Mouse (Mus musculus): ENCODE results near the gene Tacc2. TPM values are rescaled to one million over a fixed set of nuclear protein-coding genes. Genes with fewer than 3 reads are reported as not detected.

The Tacc2 gene
- polyA plus RNA-seq, 1 experiment from 2014 or later, result 63.4 TPM

- peak overlapping the region; percentile 78 for H3K9ac ChIP-seq (replicated peaks; ENCODE audit: low read depth, low read length)
- ATAC-seq (ENCODE audit: low read depth), result no peak
- H3K4me2 ChIP-seq (ENCODE audit: low read depth, low read length), result peak overlapping the region; percentile 72
- H3K27me3 ChIP-seq (ENCODE audit: control insufficient read depth, insufficient read depth, low read length), result no peaks in the 10 kb centered on the region
- H3K36me3 ChIP-seq (ENCODE audit: control insufficient read depth, insufficient read depth, low read length), result 0 out of 2 replicates have a peak, but pooled peaks cover 3% of the 10 kb centered on the region
- H3K9me3 ChIP-seq (ENCODE audit: control insufficient read depth, low read length), result no peaks in the 10 kb centered on the region
- 9% methylated on average over 7 of the region's 7 CpGs for WGBS
- H3K4me3 ChIP-seq (ENCODE audit: low read depth, low read length), result peak overlapping the region; percentile 92
- H3K27ac ChIP-seq (ENCODE audit: low read depth, low read length), result peak overlapping the region; percentile 96
- H3K4me1 ChIP-seq (ENCODE audit: control insufficient read depth, insufficient read depth, low read length), result peaks cover 11% of the 10 kb centered on the region
Observed at GRCm38 (mm10) chr7:130546421-130546790, 30.8 kb upstream of the Tacc2 start.

GRCm38 (mm10) chr7:130546791-130547484, 30.3 kb upstream of the Tacc2 start:
- peak overlapping the region; percentile 72 for H3K4me2 ChIP-seq (ENCODE audit: low read depth, low read length)
- H3K4me3 ChIP-seq (ENCODE audit: low read depth, low read length), result peak overlapping the region; percentile 92
- ATAC-seq (ENCODE audit: low read depth), result peak; percentile 96
- no peaks in the 10 kb centered on the region for H3K9me3 ChIP-seq (ENCODE audit: control insufficient read depth, low read length)
- no peaks in the 10 kb centered on the region for H3K27me3 ChIP-seq (ENCODE audit: control insufficient read depth, insufficient read depth, low read length)
- peak overlapping the region; percentile 78 for H3K9ac ChIP-seq (replicated peaks; ENCODE audit: low read depth, low read length)
- peaks cover 11% of the 10 kb centered on the region for H3K4me1 ChIP-seq (ENCODE audit: control insufficient read depth, insufficient read depth, low read length)
- WGBS, result under 1% methylated on average over 72 of the region's 84 CpGs
- H3K36me3 ChIP-seq (ENCODE audit: control insufficient read depth, insufficient read depth, low read length), result 0 out of 2 replicates have a peak, but pooled peaks cover 3% of the 10 kb centered on the region
- peak overlapping the region; percentile 96 for H3K27ac ChIP-seq (ENCODE audit: low read depth, low read length)

GRCm38 (mm10) chr7:130547635-130548175, 29.5 kb upstream of the Tacc2 start:
- H3K27ac ChIP-seq (ENCODE audit: low read depth, low read length), result no peak overlapping the region
- 86% methylated on average over 12 of the region's 12 CpGs for WGBS
- no peak overlapping the region; the same call in 1 of the 2 replicates for H3K4me2 ChIP-seq (ENCODE audit: low read depth, low read length)
- H3K9ac ChIP-seq (replicated peaks; ENCODE audit: low read depth, low read length), result no peak overlapping the region
- ATAC-seq (ENCODE audit: low read depth), result no peak
- H3K4me3 ChIP-seq (ENCODE audit: low read depth, low read length), result peak overlapping the region; percentile 92; the same call in 1 of the 2 replicates
- H3K9me3 ChIP-seq (ENCODE audit: control insufficient read depth, low read length), result no peaks in the 10 kb centered on the region
- H3K27me3 ChIP-seq (ENCODE audit: control insufficient read depth, insufficient read depth, low read length), result no peaks in the 10 kb centered on the region
- peaks cover 11% of the 10 kb centered on the region for H3K4me1 ChIP-seq (ENCODE audit: control insufficient read depth, insufficient read depth, low read length)
- H3K36me3 ChIP-seq (ENCODE audit: control insufficient read depth, insufficient read depth, low read length), result no peaks in the 10 kb centered on the region

GRCm38 (mm10) chr7:130552780-130553179, 24.5 kb upstream of the Tacc2 start:
- ATAC-seq (ENCODE audit: low read depth), result no peak
- no peak overlapping the region for H3K4me3 ChIP-seq (ENCODE audit: low read depth, low read length)

GRCm38 (mm10) chr7:130553321-130553720, 23.9 kb upstream of the Tacc2 start:
- WGBS, result 62% methylated on average over 4 of the region's 4 CpGs
- H3K9me3 ChIP-seq (ENCODE audit: control insufficient read depth, low read length), result no peaks in the 10 kb centered on the region
- no peaks in the 10 kb centered on the region for H3K36me3 ChIP-seq (ENCODE audit: control insufficient read depth, insufficient read depth, low read length)
- no peak overlapping the region for H3K27ac ChIP-seq (ENCODE audit: low read depth, low read length)
- H3K27me3 ChIP-seq (ENCODE audit: control insufficient read depth, insufficient read depth, low read length), result no peaks in the 10 kb centered on the region
- H3K9ac ChIP-seq (replicated peaks; ENCODE audit: low read depth, low read length), result no peak overlapping the region
- H3K4me1 ChIP-seq (ENCODE audit: control insufficient read depth, insufficient read depth, low read length), result no peaks in the 10 kb centered on the region
- H3K4me3 ChIP-seq (ENCODE audit: low read depth, low read length), result no peak overlapping the region
- no peak overlapping the region for H3K4me2 ChIP-seq (ENCODE audit: low read depth, low read length)
- no peak for ATAC-seq (ENCODE audit: low read depth)

More at GRCm38 (mm10) chr7:130552780-130553179, 24.5 kb upstream of the Tacc2 start:
- Histone ChIP-seq H3K9me3 (ENCODE audit: control insufficient read depth, low read length) (no peaks in the 10 kb centered on the region), H3K27ac (ENCODE audit: low read depth, low read length) (no peak overlapping the region), H3K4me1 (ENCODE audit: control insufficient read depth, insufficient read depth, low read length) (no peaks in the 10 kb centered on the region), H3K36me3 (ENCODE audit: control insufficient read depth, insufficient read depth, low read length) (no peaks in the 10 kb centered on the region), H3K4me2 (ENCODE audit: low read depth, low read length) (no peak overlapping the region), H3K9ac (replicated peaks; ENCODE audit: low read depth, low read length) (no peak overlapping the region), H3K27me3 (ENCODE audit: control insufficient read depth, insufficient read depth, low read length) (no peaks in the 10 kb centered on the region)
- WGBS, result 50% methylated on average over 5 of the region's 5 CpGs

GRCm38 (mm10) chr7:130555597-130555996, 21.6 kb upstream of the Tacc2 start:
- H3K4me1 ChIP-seq (ENCODE audit: control insufficient read depth, insufficient read depth, low read length), result no peaks in the 10 kb centered on the region
- no peak overlapping the region for H3K27ac ChIP-seq (ENCODE audit: low read depth, low read length)
- WGBS, result 61% methylated on average over 5 of the region's 5 CpGs
- no peak overlapping the region for H3K4me2 ChIP-seq (ENCODE audit: low read depth, low read length)
- ATAC-seq (ENCODE audit: low read depth), result no peak
- no peaks in the 10 kb centered on the region for H3K9me3 ChIP-seq (ENCODE audit: control insufficient read depth, low read length)
- no peaks in the 10 kb centered on the region for H3K36me3 ChIP-seq (ENCODE audit: control insufficient read depth, insufficient read depth, low read length)
- no peaks in the 10 kb centered on the region for H3K27me3 ChIP-seq (ENCODE audit: control insufficient read depth, insufficient read depth, low read length)
- H3K4me3 ChIP-seq (ENCODE audit: low read depth, low read length), result no peak overlapping the region
- no peak overlapping the region for H3K9ac ChIP-seq (replicated peaks; ENCODE audit: low read depth, low read length)

- H3K4me3 ChIP-seq (ENCODE audit: low read depth, low read length), result no peak overlapping the region
- no peaks in the 10 kb centered on the region for H3K9me3 ChIP-seq (ENCODE audit: control insufficient read depth, low read length)
- H3K36me3 ChIP-seq (ENCODE audit: control insufficient read depth, insufficient read depth, low read length), result no peaks in the 10 kb centered on the region
- H3K27ac ChIP-seq (ENCODE audit: low read depth, low read length), result no peak overlapping the region
- WGBS, result 81% methylated on average over 4 of the region's 4 CpGs
- ATAC-seq (ENCODE audit: low read depth), result no peak
- no peaks in the 10 kb centered on the region for H3K27me3 ChIP-seq (ENCODE audit: control insufficient read depth, insufficient read depth, low read length)
- H3K4me2 ChIP-seq (ENCODE audit: low read depth, low read length), result no peak overlapping the region
- H3K9ac ChIP-seq (replicated peaks; ENCODE audit: low read depth, low read length), result no peak overlapping the region
- no peaks in the 10 kb centered on the region for H3K4me1 ChIP-seq (ENCODE audit: control insufficient read depth, insufficient read depth, low read length)
Observed at GRCm38 (mm10) chr7:130558592-130558991, 18.6 kb upstream of the Tacc2 start.

- WGBS, result 94% methylated on average over 1 of the region's 1 CpGs
- no peak for ATAC-seq (ENCODE audit: low read depth)
- no peaks in the 10 kb centered on the region for H3K9me3 ChIP-seq (ENCODE audit: control insufficient read depth, low read length)
- no peak overlapping the region for H3K9ac ChIP-seq (replicated peaks; ENCODE audit: low read depth, low read length)
- H3K27ac ChIP-seq (ENCODE audit: low read depth, low read length), result no peak overlapping the region
- H3K4me3 ChIP-seq (ENCODE audit: low read depth, low read length), result no peak overlapping the region
- no peaks in the 10 kb centered on the region for H3K4me1 ChIP-seq (ENCODE audit: control insufficient read depth, insufficient read depth, low read length)
- no peaks in the 10 kb centered on the region for H3K27me3 ChIP-seq (ENCODE audit: control insufficient read depth, insufficient read depth, low read length)
- H3K4me2 ChIP-seq (ENCODE audit: low read depth, low read length), result no peak overlapping the region
- H3K36me3 ChIP-seq (ENCODE audit: control insufficient read depth, insufficient read depth, low read length), result no peaks in the 10 kb centered on the region
Observed at GRCm38 (mm10) chr7:130560933-130561332, 16.3 kb upstream of the Tacc2 start.

- ATAC-seq (ENCODE audit: low read depth), result no peak
- Histone ChIP-seq H3K4me2 (ENCODE audit: low read depth, low read length) (no peak overlapping the region), H3K4me3 (ENCODE audit: low read depth, low read length) (no peak overlapping the region), H3K9me3 (ENCODE audit: control insufficient read depth, low read length) (no peaks in the 10 kb centered on the region), H3K27me3 (ENCODE audit: control insufficient read depth, insufficient read depth, low read length) (no peaks in the 10 kb centered on the region), H3K9ac (replicated peaks; ENCODE audit: low read depth, low read length) (no peak overlapping the region), H3K27ac (ENCODE audit: low read depth, low read length) (no peak overlapping the region), H3K4me1 (ENCODE audit: control insufficient read depth, insufficient read depth, low read length) (no peaks in the 10 kb centered on the region), H3K36me3 (ENCODE audit: control insufficient read depth, insufficient read depth, low read length) (no peaks in the 10 kb centered on the region)
- 96% methylated on average over 4 of the region's 4 CpGs for WGBS
Observed at GRCm38 (mm10) chr7:130563276-130563675, 14.0 kb upstream of the Tacc2 start.

Data from neural tube, embryonic 14.5 days (tissue).